Mouse (Mus musculus): ENCODE results near the gene Lrrc55.

GRCm38 (mm10) chr2:85230771-85231511, 33.9 kb upstream of the Lrrc55 start:
- TF ChIP-seq POLR2A (IDR thresholded peaks at IDR 0.05; ENCODE audit: borderline replicate concordance, control insufficient read depth, low read depth, low read length): no peak
- no peak for TF ChIP-seq CTCF (IDR thresholded peaks at IDR 0.05; ENCODE audit: control insufficient read depth, insufficient read depth, low read length)

Measured in bone marrow, adult 2 months (tissue).